Mouse (Mus musculus) neural tube, embryonic 12.5 days (tissue): ENCODE results near the gene Galk2. TPM values are rescaled to one million over a fixed set of nuclear protein-coding genes. Genes with fewer than 3 reads are reported as not detected.
A peak's percentile ranks its signal among the peaks of the same experiment; 100 is the strongest.

Experiments
- ATAC-seq: fragments of 200-750 bp; cut with Nextera tagmentation; 2 replicates; pipeline ENCODE4 v1.8.0; 2017; ENCODE audit warnings: low read depth, mild to moderate bottlenecking, moderate TSS enrichment, moderate library complexity; ENCODE audit not compliant: low FRiP score
- H3K27ac ChIP-seq: fragments of 300-500 bp; sonication (generic); 2 replicates; pipeline ENCODE4 v1.5.1; 2016
- H3K27me3 ChIP-seq: fragments of 300-500 bp; sonication (generic); replicated peaks from 2 replicates; pipeline ENCODE4 v1.6.1; 2016; ENCODE audit warnings: mild to moderate bottlenecking
- H3K36me3 ChIP-seq: fragments of 300-500 bp; sonication (generic); 2 replicates; pipeline ENCODE4 v1.6.1; 2016; ENCODE audit warnings: mild to moderate bottlenecking
- H3K4me1 ChIP-seq: fragments of 300-500 bp; sonication (generic); 2 replicates; pipeline ENCODE4 v1.6.1; 2016
- H3K4me2 ChIP-seq: fragments of 300-500 bp; sonication (generic); replicated peaks from 2 replicates; pipeline ENCODE4 v1.6.1; 2016; ENCODE audit warnings: mild to moderate bottlenecking
- H3K4me3 ChIP-seq: fragments of 300-500 bp; sonication (generic); 2 replicates; pipeline ENCODE4 v1.5.1; 2016
- H3K9ac ChIP-seq: fragments of 300-500 bp; sonication (generic); 2 replicates; pipeline ENCODE4 v1.6.1; 2016; ENCODE audit warnings: mild to moderate bottlenecking
- H3K9me3 ChIP-seq: fragments of 300-500 bp; sonication (generic); 2 replicates; pipeline ENCODE4 v1.6.1; 2016; ENCODE audit warnings: mild to moderate bottlenecking
- WGBS: fragments of 180-500 bp; shearing (Covaris S2); methylation state at CpG from one replicate; pipeline ENCODE4 v1.1.7; 2016; 5-methylcytosine and 5-hydroxymethylcytosine counted together
- polyA plus RNA-seq: library from polyadenylated mRNA; unstranded; fragments of >200 nt; fragmentation: Nextera tagmentation; extraction: Ambion mirVana; gene quantifications from 2 replicates; pipeline ENCODE4 v1.2.1, GENCODE M21; 2016

The Galk2 gene
- polyA plus RNA-seq, 1 experiment from 2014 or later = 26.6 TPM

GRCm38 (mm10) chr2:125906407-125907066, 47.6 kb downstream of the Galk2 start:
- Histone ChIP-seq H3K9me3 (no peaks in the 10 kb centered on the region), H3K27me3 (no peaks in the 10 kb centered on the region), H3K9ac (no peak overlapping the region), H3K27ac (no peak overlapping the region), H3K36me3 (peaks cover 5% of the 10 kb centered on the region), H3K4me1 (no peaks in the 10 kb centered on the region), H3K4me2 (no peak overlapping the region), H3K4me3 (no peak overlapping the region)
- no peak for ATAC-seq
- 87% methylated on average over 4 of the region's 4 CpGs for WGBS

DNA sequence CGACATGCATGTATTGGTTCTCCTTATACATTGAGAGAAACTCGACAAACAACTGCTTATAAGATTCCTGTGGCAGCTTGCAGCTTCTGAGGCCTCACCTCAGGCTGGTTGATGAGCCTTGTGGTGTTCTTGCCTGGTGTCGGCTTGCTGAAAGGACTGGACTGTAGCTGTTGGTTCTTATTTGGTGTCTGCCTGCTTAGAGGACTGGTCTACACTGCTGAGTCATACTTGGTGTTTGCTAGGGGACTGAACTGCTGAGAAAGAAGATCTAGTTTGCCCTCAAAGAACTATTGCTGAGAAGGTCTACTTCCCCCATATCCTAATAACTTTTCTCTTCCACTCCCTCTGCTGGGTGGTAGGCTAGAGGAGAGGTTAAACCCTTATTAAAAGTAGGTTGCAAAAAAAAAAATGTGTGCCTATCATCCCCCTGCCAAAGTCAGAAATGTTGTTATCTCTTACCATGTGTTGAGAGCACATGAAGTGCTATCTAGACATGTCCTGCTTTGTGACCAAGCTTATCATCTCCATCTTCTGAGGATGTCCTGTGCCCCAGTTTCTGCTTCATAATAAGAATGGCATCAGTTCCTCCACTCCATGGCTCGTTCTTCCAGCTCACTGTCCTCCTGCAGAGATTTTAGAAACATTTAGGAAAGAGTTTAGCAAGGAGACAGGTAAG, 48.8 kb downstream of the Galk2 start:
- Histone ChIP-seq H3K27me3 (no peaks in the 10 kb centered on the region), H3K9me3 (no peaks in the 10 kb centered on the region), H3K4me2 (no peak overlapping the region), H3K9ac (no peak overlapping the region), H3K4me3 (no peak overlapping the region), H3K4me1 (no peaks in the 10 kb centered on the region), H3K36me3 (peaks cover 5% of the 10 kb centered on the region), H3K27ac (no peak overlapping the region)
- WGBS = 85% methylated on average over 4 of the region's 4 CpGs
- ATAC-seq = no peak

DNA sequence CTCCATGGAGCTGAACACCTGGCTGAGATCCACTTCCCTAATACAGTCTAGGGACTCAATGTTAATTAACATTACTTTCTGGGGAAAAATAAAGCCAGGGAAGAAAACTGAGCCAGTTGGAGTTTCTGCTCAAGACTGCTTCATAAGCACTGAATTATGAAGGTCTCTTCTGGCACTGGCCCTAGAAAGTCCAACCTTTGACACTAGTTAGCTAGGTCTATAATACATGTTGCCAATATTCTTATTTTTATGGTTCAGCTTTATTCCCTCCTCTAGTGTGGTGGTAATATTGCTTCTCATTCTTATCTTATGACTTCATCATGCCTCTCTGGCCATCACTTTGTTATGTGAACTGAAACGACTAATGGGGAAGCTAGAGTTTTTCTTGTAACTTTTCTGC, 55.3 kb downstream of the Galk2 start:
- no peaks in the 10 kb centered on the region for H3K27me3 ChIP-seq
- H3K36me3 ChIP-seq = no peaks in the 10 kb centered on the region
- ATAC-seq = no peak
- no peak overlapping the region for H3K9ac ChIP-seq
- no peak overlapping the region for H3K4me3 ChIP-seq
- no peaks in the 10 kb centered on the region for H3K9me3 ChIP-seq
- H3K27ac ChIP-seq = no peak overlapping the region
- 89% methylated on average over 1 of the region's 1 CpGs for WGBS
- no peaks in the 10 kb centered on the region for H3K4me1 ChIP-seq
- no peak overlapping the region for H3K4me2 ChIP-seq

DNA sequence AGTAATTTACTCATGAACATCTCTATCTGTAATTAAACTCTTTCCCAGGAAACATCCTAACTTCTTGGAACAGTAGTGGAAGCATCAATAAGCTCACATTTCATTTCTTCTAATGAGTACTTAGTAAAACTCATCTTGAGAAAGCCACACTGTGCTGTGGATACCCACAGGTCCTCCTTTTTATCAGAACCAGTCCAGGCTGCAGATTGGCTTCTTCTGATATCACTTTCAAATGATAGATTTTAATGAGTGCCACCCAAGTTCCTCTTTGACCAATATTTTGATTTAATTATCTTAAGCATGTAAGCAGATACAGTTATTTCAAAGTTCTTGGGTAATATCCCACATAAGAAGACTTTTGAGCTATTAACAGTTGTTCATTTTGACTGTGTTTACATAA, 55.8 kb downstream of the Galk2 start:
- Histone ChIP-seq H3K27me3 (no peaks in the 10 kb centered on the region), H3K9ac (no peak overlapping the region), H3K36me3 (no peaks in the 10 kb centered on the region), H3K4me3 (no peak overlapping the region), H3K4me1 (no peaks in the 10 kb centered on the region), H3K27ac (no peak overlapping the region), H3K4me2 (no peak overlapping the region), H3K9me3 (no peaks in the 10 kb centered on the region)
- no peak for ATAC-seq

- H3K27me3 ChIP-seq = no peaks in the 10 kb centered on the region
- H3K9ac ChIP-seq = no peak overlapping the region
- no peaks in the 10 kb centered on the region for H3K9me3 ChIP-seq
- 79% methylated on average over 11 of the region's 11 CpGs for WGBS
- H3K4me2 ChIP-seq = no peak overlapping the region
- H3K4me3 ChIP-seq = no peak overlapping the region
- ATAC-seq = no peak
- H3K4me1 ChIP-seq = no peaks in the 10 kb centered on the region
- H3K36me3 ChIP-seq = no peaks in the 10 kb centered on the region
- no peak overlapping the region for H3K27ac ChIP-seq
Observed at GRCm38 (mm10) chr2:125916652-125917296, 57.9 kb downstream of the Galk2 start.

DNA sequence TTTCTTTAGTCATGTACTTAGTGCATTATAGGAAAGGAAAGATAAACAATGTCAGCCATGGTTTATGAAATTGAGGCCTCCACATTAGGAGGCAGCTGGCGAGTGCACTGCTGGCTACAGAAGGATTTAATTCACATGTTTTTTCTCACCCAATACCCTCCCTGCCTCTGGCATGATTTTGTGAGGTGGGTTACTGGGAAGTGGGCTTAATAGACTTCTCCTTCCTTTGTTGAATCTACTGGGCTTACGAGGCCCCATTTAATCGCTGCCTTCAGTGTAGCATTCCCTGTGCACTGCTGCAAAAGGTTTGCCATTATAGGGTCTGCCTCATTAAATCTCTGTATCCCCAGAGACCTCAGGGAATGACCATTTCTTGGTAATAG, 58.4 kb downstream of the Galk2 start:
- no peaks in the 10 kb centered on the region for H3K36me3 ChIP-seq
- H3K9ac ChIP-seq = no peak overlapping the region
- WGBS = 52% methylated on average over 3 of the region's 3 CpGs
- H3K9me3 ChIP-seq = no peaks in the 10 kb centered on the region
- no peak overlapping the region for H3K4me3 ChIP-seq
- no peaks in the 10 kb centered on the region for H3K27me3 ChIP-seq
- ATAC-seq = peak; percentile 61
- no peaks in the 10 kb centered on the region for H3K4me1 ChIP-seq
- no peak overlapping the region for H3K4me2 ChIP-seq
- no peak overlapping the region for H3K27ac ChIP-seq

DNA sequence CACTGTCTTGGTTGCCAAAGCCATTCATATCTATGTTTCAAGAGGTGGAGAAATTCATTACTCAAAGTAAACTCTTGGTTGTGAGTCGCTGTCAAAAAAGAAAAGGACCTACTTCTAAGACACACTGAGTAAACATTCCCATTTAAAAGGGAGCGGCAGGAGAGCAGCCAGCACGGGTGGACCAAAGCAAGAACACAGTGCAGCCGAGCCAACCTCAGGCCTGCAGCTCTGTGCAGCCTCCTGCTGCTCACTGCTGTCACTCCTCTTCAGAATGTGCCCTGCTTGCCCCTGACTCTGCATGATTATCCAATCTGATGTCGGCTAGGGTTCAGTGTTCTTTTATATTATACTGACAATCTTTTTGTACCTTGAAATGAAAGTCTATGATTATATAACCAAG, 62.4 kb downstream of the Galk2 start:
- WGBS = 56% methylated on average over 5 of the region's 5 CpGs

DNA sequence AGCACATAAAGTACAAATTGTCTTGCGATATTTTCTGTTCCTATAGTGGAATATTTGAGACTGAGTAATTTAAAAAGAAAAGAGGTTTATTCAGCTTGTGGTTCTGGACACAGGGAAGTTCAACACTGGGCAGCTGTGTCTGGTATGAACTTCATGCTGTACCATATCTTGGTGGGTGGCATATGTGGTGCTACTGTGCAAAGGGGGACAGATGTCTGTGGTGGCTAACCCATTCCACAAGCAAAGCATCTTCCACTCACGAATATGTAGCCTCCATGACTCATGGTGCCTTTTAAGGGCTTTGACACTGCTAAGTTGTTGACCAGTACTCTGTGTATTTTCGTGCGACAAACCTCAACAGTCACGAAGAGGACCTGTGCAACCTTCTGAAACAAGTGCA, 63.2 kb downstream of the Galk2 start:
- H3K4me2 ChIP-seq = no peak overlapping the region
- H3K27ac ChIP-seq = no peak overlapping the region
- H3K4me1 ChIP-seq = no peaks in the 10 kb centered on the region
- no peak overlapping the region for H3K4me3 ChIP-seq
- H3K36me3 ChIP-seq = no peaks in the 10 kb centered on the region
- H3K27me3 ChIP-seq = no peaks in the 10 kb centered on the region
- no peaks in the 10 kb centered on the region for H3K9me3 ChIP-seq
- H3K9ac ChIP-seq = no peak overlapping the region
- no peak for ATAC-seq
- WGBS = 91% methylated on average over 5 of the region's 5 CpGs

More for the DNA sequence above, 62.4 kb downstream of the Galk2 start:
- no peak for ATAC-seq
- H3K9me3 ChIP-seq = no peaks in the 10 kb centered on the region
- no peaks in the 10 kb centered on the region for H3K4me1 ChIP-seq
- H3K36me3 ChIP-seq = no peaks in the 10 kb centered on the region
- H3K27ac ChIP-seq = no peak overlapping the region
- no peak overlapping the region for H3K4me2 ChIP-seq
- no peak overlapping the region for H3K9ac ChIP-seq
- H3K27me3 ChIP-seq = no peaks in the 10 kb centered on the region
- H3K4me3 ChIP-seq = no peak overlapping the region

DNA sequence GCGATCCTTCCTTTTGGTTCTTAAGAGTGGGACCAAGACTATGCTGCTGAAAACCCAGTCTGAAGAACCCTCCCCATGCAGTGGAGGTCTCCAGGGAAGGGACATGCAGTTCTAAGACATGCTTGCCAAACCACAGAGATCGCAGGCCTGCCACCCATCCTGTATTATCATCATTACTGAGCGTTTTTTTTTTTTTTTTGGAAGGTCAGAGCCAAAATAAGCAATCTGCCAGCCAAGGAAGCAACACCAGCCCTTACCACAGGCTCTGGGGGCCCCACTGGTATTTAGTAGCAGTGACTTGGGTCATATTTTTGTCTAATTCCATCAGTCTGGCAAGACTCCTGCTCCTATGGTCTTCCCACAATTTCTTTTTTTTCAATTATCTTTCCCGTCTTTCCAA, 64.0 kb downstream of the Galk2 start:
- no peak for ATAC-seq
- Histone ChIP-seq H3K27me3 (no peaks in the 10 kb centered on the region), H3K4me1 (no peaks in the 10 kb centered on the region), H3K4me3 (no peak overlapping the region), H3K4me2 (no peak overlapping the region), H3K27ac (no peak overlapping the region), H3K36me3 (no peaks in the 10 kb centered on the region), H3K9me3 (no peaks in the 10 kb centered on the region), H3K9ac (no peak overlapping the region)
- 86% methylated on average over 4 of the region's 4 CpGs for WGBS

DNA sequence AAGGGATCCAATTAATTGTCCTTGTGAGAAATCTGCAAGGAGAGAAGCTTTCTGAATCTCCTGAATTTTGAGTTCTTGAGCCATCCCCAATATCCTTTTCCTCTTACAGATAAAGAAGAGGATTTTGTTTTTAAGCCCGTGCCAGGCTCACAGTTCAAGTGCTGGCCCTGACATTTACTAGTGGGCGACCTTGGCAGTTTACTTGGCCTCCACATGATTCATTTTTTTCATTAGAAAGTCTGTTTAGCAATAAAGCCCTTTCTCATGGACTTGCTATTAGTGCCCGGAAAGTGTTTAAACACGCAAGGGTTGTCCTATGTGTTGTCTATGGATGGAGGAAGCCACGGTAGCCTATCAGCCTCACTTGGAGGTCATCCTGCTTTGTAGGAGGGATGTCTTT, 64.4 kb downstream of the Galk2 start:
- no peak for ATAC-seq
- 92% methylated on average over 5 of the region's 5 CpGs for WGBS
- no peaks in the 10 kb centered on the region for H3K9me3 ChIP-seq
- H3K36me3 ChIP-seq = no peaks in the 10 kb centered on the region
- H3K4me2 ChIP-seq = no peak overlapping the region
- no peaks in the 10 kb centered on the region for H3K27me3 ChIP-seq
- no peaks in the 10 kb centered on the region for H3K4me1 ChIP-seq
- no peak overlapping the region for H3K4me3 ChIP-seq
- H3K9ac ChIP-seq = no peak overlapping the region
- H3K27ac ChIP-seq = no peak overlapping the region

DNA sequence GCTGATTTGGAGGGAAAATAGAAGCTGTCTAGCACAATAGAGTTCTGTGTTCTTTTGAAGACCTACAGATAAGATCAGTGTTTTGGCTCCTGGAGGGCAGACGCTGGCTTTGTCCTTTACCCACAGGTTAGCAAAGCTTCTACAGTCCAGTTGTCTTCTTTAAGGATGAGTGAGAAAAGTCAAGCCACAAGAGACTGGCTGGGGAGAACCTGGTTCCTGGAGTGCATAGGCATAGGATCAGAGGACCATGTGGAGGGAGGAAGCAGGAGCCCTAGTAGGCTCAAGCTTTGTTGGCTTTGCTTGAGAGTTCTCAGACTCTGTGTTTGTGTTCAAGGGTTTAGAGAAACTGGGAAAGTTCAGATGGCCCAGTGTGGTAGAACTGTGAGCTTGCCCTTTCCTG, 65.6 kb downstream of the Galk2 start:
- Histone ChIP-seq H3K4me2 (no peak overlapping the region), H3K36me3 (no peaks in the 10 kb centered on the region), H3K9me3 (no peaks in the 10 kb centered on the region), H3K9ac (no peak overlapping the region), H3K4me1 (no peaks in the 10 kb centered on the region), H3K4me3 (no peak overlapping the region), H3K27me3 (no peaks in the 10 kb centered on the region), H3K27ac (no peak overlapping the region)
- no peak for ATAC-seq
- 84% methylated on average over 1 of the region's 1 CpGs for WGBS

DNA sequence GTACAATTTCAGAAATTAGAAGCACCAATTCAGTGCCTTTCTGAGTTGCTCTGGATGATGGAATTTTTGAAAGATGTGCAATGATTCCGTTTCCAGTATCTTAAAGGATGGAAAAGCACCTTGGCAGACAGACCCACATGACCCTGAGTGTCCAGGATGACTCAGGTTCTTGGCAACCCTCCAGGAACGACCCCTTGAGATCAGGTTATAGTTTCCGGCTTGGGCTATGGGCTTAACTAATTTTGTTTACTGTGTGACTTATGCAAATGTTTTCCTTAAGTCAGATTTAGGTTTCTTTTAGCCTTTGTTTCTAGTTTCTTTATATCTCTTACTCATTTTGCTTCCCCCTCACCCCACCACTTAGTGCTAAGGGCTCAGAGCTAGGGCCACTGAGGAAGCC, 66.2 kb downstream of the Galk2 start:
- Histone ChIP-seq H3K4me1 (no peaks in the 10 kb centered on the region), H3K27ac (no peak overlapping the region), H3K9ac (no peak overlapping the region), H3K36me3 (no peaks in the 10 kb centered on the region), H3K4me3 (no peak overlapping the region), H3K27me3 (no peaks in the 10 kb centered on the region), H3K9me3 (no peaks in the 10 kb centered on the region), H3K4me2 (no peak overlapping the region)
- no peak for ATAC-seq
- 87% methylated on average over 3 of the region's 3 CpGs for WGBS

- Histone ChIP-seq H3K4me3 (no peak overlapping the region), H3K36me3 (no peaks in the 10 kb centered on the region), H3K27ac (no peak overlapping the region), H3K9ac (no peak overlapping the region), H3K27me3 (no peaks in the 10 kb centered on the region), H3K9me3 (no peaks in the 10 kb centered on the region), H3K4me1 (no peaks in the 10 kb centered on the region), H3K4me2 (no peak overlapping the region)
- WGBS = 95% methylated on average over 3 of the region's 3 CpGs
- ATAC-seq = no peak
Observed at GRCm38 (mm10) chr2:125929396-125929795, 70.5 kb downstream of the Galk2 start.
